Mouse (Mus musculus) lung, embryonic 16.5 days (tissue): ENCODE data around the gene Eif5b. TPM values are rescaled to one million over a fixed set of nuclear protein-coding genes. Genes with fewer than 3 reads are reported as not detected.
"Not testable (repeated sequence)": the region's sequence is repeated elsewhere in the genome, so short reads cannot be mapped to it uniquely, and the experiment has no call there.

Source experiments
- ATAC-seq: fragments of 200-750 bp; cut with Nextera tagmentation; 2 replicates; pipeline ENCODE4 v1.8.0; 2017; ENCODE audit warnings: low read depth, mild to moderate bottlenecking, moderate library complexity
- H3K27ac ChIP-seq: fragments of 300-500 bp; sonication (generic); 2 replicates; pipeline ENCODE4 v1.5.1; 2014; ENCODE audit warnings: mild to moderate bottlenecking, control low read depth, low read length
- H3K27me3 ChIP-seq: fragments of 300-500 bp; sonication (generic); 2 replicates; pipeline ENCODE4 v1.6.1; 2014; ENCODE audit warnings: low read depth, low read length, mixed read lengths; ENCODE audit not compliant: control insufficient read depth, insufficient read depth
- H3K36me3 ChIP-seq: fragments of 300-500 bp; sonication (generic); 2 replicates; pipeline ENCODE4 v1.6.1; 2014; ENCODE audit warnings: low read length; ENCODE audit not compliant: control insufficient read depth, insufficient read depth
- H3K4me1 ChIP-seq: fragments of 300-500 bp; sonication (generic); replicated peaks from 2 replicates; pipeline ENCODE4 v1.6.1; 2014; ENCODE audit warnings: low read length, mixed read lengths; ENCODE audit not compliant: control insufficient read depth, insufficient read depth
- H3K4me2 ChIP-seq: fragments of 300-500 bp; sonication (generic); 2 replicates; pipeline ENCODE4 v1.6.1; 2014; ENCODE audit warnings: low read depth, low read length, control low read depth
- H3K4me3 ChIP-seq: fragments of 300-500 bp; sonication (generic); 2 replicates; pipeline ENCODE4 v1.5.1; 2014; ENCODE audit warnings: mild to moderate bottlenecking, low read length, control low read depth
- H3K9ac ChIP-seq: fragments of 300-500 bp; sonication (generic); 2 replicates; pipeline ENCODE4 v1.6.1; 2014; ENCODE audit warnings: low read length, control low read depth
- H3K9me3 ChIP-seq: fragments of 300-500 bp; sonication (generic); 2 replicates; pipeline ENCODE4 v1.6.1; 2016; ENCODE audit warnings: low read length; ENCODE audit not compliant: control insufficient read depth
- WGBS: fragments of 180-500 bp; shearing (Covaris S2); extraction: QIAGEN DNeasy Blood & Tissue Kit; methylation state at CpG from one replicate; pipeline ENCODE4 v1.1.7; 2014; 5-methylcytosine and 5-hydroxymethylcytosine counted together
- polyA plus RNA-seq: library from polyadenylated mRNA; unstranded; fragments of >200 nt; fragmentation: Nextera tagmentation; extraction: Ambion mirVana; gene quantifications from 2 replicates; pipeline ENCODE4 v1.2.1, GENCODE M21; 2015

Gene Eif5b
- polyA plus RNA-seq, 1 experiment from 2014 or later: 21.7 TPM

DNA sequence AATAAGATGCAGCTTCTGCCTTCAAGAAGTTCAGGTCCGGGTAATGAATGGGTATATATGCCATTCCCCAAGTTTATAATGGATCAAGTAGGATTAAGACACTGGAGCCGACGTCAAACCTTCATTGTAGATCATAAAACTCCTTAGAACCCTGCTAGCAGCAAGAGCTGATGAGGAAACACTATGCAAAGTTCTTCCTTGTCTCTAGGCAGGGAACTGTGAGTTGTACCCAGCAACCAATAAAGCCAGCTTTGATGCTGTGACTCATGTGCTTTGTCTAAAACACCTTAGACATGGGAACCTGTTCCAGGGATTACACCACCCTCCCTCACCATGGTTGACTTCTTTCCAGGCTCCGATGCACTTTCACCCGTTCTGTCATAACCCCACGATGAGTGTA, 29.1 kb upstream of the Eif5b start:
- WGBS: 86% methylated on average over 6 of the region's 6 CpGs
- no peak overlapping the region for H3K4me2 ChIP-seq
- no peaks in the 10 kb centered on the region for H3K9me3 ChIP-seq
- H3K4me1 ChIP-seq: no peaks in the 10 kb centered on the region
- no peak overlapping the region for H3K27ac ChIP-seq
- H3K36me3 ChIP-seq: no peaks in the 10 kb centered on the region
- H3K9ac ChIP-seq: no peak overlapping the region
- no peak for ATAC-seq
- H3K27me3 ChIP-seq: no peaks in the 10 kb centered on the region
- no peak overlapping the region for H3K4me3 ChIP-seq

DNA sequence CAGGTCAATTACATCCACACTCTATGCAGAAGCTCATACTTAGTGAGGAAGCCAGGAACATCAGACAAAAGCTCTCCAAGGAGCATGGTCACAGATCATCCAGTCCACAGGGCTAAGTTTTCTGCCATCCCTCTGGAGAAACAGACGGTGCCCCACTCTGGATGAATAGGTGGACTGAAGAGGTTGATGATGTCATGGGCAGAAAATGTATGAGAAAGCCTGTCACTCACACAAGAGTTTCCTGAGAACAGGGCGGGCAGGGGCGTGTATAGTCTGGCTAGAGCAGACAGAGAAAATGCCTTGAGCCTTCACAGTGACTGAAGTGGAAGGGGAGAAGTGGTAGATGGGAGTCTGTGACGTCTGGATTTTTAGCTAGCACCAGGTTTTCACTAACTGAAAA, 26.3 kb upstream of the Eif5b start:
- Histone ChIP-seq H3K4me3 (no peak overlapping the region), H3K4me2 (no peak overlapping the region), H3K9me3 (no peaks in the 10 kb centered on the region), H3K27ac (no peak overlapping the region), H3K4me1 (no peaks in the 10 kb centered on the region), H3K27me3 (no peaks in the 10 kb centered on the region), H3K9ac (no peak overlapping the region), H3K36me3 (no peaks in the 10 kb centered on the region)
- ATAC-seq: peak; percentile 72; the same call in 1 of the 2 replicates
- 30% methylated on average over 4 of the region's 4 CpGs for WGBS

DNA sequence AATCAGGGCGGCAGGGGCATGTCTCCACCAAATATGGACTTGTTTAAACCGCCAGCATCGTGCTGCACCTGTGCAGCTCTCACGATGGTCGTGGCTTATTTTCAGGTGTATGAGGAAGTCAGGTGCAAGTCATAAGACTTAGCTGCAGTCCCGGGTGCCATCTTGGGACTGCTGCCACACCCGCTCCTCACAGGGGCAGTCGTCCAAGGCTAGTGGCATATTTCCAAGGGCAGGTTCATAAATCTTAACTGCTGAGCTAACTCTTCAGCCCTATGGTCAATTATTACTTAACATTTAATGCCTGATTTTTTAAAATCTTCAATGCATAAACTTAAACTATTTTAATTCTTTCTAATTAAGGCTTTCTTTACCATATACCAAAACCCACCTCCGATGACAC, 21.1 kb upstream of the Eif5b start:
- H3K4me2 ChIP-seq, H3K36me3 ChIP-seq, H3K9ac ChIP-seq, ATAC-seq, H3K27me3 ChIP-seq, H3K9me3 ChIP-seq, H3K4me3 ChIP-seq, H3K4me1 ChIP-seq, H3K27ac ChIP-seq: not testable (repeated sequence)
- WGBS: 55% methylated on average over 9 of the region's 9 CpGs

DNA sequence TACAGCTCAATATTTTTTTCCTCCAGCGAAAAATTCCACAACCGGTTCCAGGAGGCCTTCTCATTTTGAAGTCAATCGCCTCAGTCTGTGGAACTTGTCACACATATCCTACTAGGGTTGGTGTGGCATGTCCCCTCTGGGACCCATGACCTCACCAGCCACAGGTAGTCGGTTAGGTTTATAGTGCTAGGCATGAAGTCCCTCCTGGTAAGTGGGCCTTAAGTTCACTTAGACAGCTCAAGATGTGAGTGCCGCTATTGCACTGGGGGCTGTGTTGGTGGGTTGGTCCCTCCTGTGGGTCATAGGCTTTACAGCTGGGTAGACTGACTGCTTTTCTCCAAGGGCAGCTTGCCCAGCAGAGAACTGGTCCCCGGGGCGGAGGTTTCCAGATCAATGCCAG, 20.5 kb upstream of the Eif5b start:
- Histone ChIP-seq H3K27ac (no peak overlapping the region), H3K9ac (no peak overlapping the region), H3K9me3 (no peaks in the 10 kb centered on the region), H3K27me3 (no peaks in the 10 kb centered on the region), H3K36me3 (no peaks in the 10 kb centered on the region), H3K4me1 (no peaks in the 10 kb centered on the region), H3K4me3 (no peak overlapping the region), H3K4me2 (no peak overlapping the region)
- WGBS: 75% methylated on average over 7 of the region's 7 CpGs
- no peak for ATAC-seq

DNA sequence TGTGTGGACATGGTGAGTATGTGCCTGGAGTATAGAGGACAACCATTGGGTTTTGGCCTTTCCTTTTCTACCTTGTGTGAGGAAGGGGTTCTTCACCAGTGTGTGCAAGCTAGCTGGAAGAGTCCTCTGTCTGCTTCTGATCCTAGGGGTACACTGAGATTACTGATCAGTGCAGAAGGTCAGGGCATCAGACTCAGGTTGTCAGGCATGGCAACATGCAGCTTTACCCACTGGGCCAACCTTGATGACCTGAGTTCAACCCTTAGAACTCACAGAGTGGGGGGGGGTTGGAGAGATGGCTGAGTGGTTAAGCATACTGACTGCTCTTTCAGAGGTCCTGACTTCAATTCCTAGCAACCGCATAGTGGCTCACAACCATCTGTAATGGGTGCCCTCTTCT, 13.5 kb upstream of the Eif5b start:
- Histone ChIP-seq H3K9ac (no peak overlapping the region), H3K36me3 (peaks cover 28% of the 10 kb centered on the region), H3K27ac (no peak overlapping the region), H3K4me1 (no peaks in the 10 kb centered on the region), H3K27me3 (no peaks in the 10 kb centered on the region), H3K4me3 (no peak overlapping the region), H3K4me2 (no peak overlapping the region), H3K9me3 (no peaks in the 10 kb centered on the region)
- no peak; the same call in 1 of the 2 replicates for ATAC-seq
- 81% methylated on average over 1 of the region's 1 CpGs for WGBS

DNA sequence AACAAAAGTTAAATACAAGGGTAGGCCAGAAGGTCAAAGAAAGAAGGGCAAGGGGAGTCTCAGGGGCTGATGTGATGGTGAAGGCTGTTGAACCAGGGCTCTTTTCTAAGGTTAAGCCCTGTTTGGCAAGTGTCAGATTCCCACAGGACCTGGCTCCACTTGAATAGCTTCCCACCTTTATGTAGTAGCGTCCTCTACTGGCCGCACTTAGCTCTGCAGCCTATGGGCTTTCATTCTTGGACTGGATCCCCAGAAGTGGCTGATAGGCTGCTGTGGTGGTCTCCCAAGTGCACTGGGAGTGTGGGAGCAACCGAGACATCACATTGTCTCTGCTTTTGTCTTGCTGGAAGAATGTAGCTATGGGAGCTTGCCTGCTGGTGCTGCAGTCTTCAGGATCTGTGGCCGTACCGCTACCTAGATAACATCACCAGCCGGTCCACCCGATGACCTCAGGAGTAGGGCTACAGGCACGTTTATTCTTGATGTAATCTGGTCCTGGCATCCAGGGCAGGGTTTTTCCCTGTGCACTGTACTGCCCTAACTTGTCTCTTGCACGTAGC, 12.0 kb upstream of the Eif5b start:
- H3K4me3 ChIP-seq: no peak overlapping the region
- H3K27ac ChIP-seq: no peak overlapping the region
- H3K4me2 ChIP-seq: no peak overlapping the region
- 81% methylated on average over 9 of the region's 9 CpGs for WGBS
- H3K9me3 ChIP-seq: no peaks in the 10 kb centered on the region
- no peaks in the 10 kb centered on the region for H3K4me1 ChIP-seq
- H3K27me3 ChIP-seq: no peaks in the 10 kb centered on the region
- H3K36me3 ChIP-seq: peaks cover 38% of the 10 kb centered on the region
- ATAC-seq: no peak
- H3K9ac ChIP-seq: no peak overlapping the region

DNA sequence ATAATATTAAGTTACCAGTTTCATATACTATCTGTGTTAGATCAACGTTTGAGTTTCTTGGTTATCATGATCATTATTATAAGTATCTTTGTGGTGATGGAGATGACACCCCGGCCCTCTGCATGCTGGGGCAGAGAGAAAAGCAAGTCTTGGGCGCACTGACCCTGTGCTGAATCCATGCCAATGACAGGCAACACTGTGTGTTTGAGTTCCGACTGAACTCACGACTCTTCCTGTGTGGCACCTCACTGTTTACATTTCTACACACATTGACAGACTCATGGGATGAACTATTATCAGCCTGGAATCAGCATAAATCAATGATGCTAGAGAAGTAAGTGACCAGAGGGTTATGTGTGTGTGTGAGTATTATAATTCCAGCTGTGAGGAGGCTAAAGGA, 10.0 kb upstream of the Eif5b start:
- Histone ChIP-seq H3K27me3 (no peaks in the 10 kb centered on the region), H3K4me2 (no peak overlapping the region), H3K9ac (no peak overlapping the region), H3K9me3 (no peaks in the 10 kb centered on the region), H3K4me3 (no peak overlapping the region), H3K27ac (no peak overlapping the region), H3K4me1 (no peaks in the 10 kb centered on the region), H3K36me3 (peaks cover 54% of the 10 kb centered on the region)
- WGBS: 76% methylated on average over 5 of the region's 5 CpGs
- ATAC-seq: no peak

DNA sequence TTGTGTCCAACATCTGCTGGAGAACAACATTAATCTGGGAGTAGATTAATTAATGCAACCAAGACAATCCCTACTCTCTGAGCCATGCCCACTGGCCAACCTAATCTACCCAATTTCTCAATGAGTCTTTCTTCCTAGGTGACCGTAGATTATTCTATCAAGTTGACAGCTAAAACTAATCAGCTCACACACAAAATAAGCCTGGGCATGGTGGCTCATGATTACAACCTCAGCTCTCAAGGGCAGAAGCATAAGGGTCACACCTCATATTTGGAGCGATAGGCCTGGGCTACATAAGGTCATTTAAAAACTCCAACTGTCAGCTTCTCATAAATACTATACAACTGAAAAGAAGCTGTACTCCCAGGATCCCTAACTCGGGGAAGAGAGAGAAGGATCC, 1.6 kb upstream of the Eif5b start:
- Histone ChIP-seq H3K4me3 (peak overlapping the region; percentile 96), H3K9me3 (no peaks in the 10 kb centered on the region), H3K27me3 (no peaks in the 10 kb centered on the region), H3K27ac (peak overlapping the region; percentile 92; the same call in 1 of the 2 replicates), H3K9ac (peak overlapping the region; percentile 91), H3K4me2 (peak overlapping the region; percentile 94), H3K36me3 (peaks cover 38% of the 10 kb centered on the region), H3K4me1 (peaks cover 16% of the 10 kb centered on the region)
- ATAC-seq: no peak
- 39% methylated on average over 3 of the region's 3 CpGs for WGBS

DNA sequence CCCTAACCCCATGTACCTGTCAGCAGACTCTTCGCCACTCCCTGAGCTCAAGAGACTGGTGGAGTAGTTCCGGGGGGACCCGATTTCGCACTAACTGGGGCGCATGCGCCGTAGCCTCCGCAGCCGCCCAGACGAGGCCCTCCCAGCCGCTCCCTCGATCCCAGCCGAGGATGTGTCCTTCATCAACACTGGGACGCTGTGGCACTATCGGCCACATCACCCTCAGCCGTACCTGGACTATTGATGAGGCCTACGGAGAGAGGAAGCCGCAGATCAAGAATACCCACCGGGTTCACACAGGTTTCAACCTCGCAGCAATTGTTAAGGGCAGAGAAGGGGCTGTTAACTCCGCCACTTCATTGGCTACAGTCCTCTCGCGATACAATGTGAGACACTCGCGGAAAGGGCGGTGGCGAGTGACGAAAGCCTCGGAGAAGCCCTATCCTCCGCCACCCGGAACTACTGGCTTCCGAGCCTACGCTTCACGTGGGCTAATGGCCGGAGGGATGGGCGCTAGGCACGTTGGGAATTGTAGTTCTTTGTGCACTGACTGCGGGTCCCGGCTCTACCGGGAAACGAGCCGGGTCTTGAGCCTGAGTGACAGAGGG, 829 bp upstream of the Eif5b start:
- Histone ChIP-seq H3K4me3 (peak overlapping the region; percentile 96), H3K27me3 (no peaks in the 10 kb centered on the region), H3K36me3 (peaks cover 31% of the 10 kb centered on the region), H3K9me3 (no peaks in the 10 kb centered on the region), H3K4me1 (peaks cover 16% of the 10 kb centered on the region), H3K4me2 (peak overlapping the region; percentile 94), H3K27ac (peak overlapping the region; percentile 92), H3K9ac (peak overlapping the region; percentile 93)
- peak; percentile 97 for ATAC-seq
- WGBS: under 1% methylated on average over 42 of the region's 42 CpGs
